8 mouse cellular contexts compared by ENCODE assay signal in genomic region chr2:173419972-173420391, GRCm38 (mm10).
DNase-seq lines count a peak whose midpoint lies in the region; ATAC-seq and TF ChIP-seq lines count a peak whose summit lies in the region.

No protein-coding gene starts in this region.

- DNase-seq in forebrain, postnatal 0 days: peak; percentile 36
- peak; percentile 39 for DNase-seq in neural tube, embryonic 11.5 days (ENCODE audit: low spot score)
- no peak for DNase-seq in neural tube, embryonic 10.5 days (ENCODE audit: extremely low spot score, low spot score)
- peak; percentile 29 to 57 for DNase-seq in left cerebral cortex, postnatal 14 days (ENCODE audit: low spot score in 2 of 2)
- DNase-seq in telencephalon, adult 2 months (ENCODE audit: low read depth, low spot score): peak; percentile 44
- no peak for DNase-seq in B cell, adult 2 months

- intact Hi-C loops in left cerebral cortex, postnatal 14 days (cut with DNase I): no loop called here

- no peak overlapping the region for H3K4me2 ChIP-seq in forebrain, postnatal 0 days (ENCODE audit: low read depth)
- no peak overlapping the region for H3K4me2 ChIP-seq in forebrain, embryonic 12.5 days
- no peak overlapping the region for H3K4me2 ChIP-seq in neural tube, embryonic 11.5 days (ENCODE audit: low read depth)

- no peak overlapping the region for H3K27ac ChIP-seq in forebrain, postnatal 0 days (ENCODE audit: low read depth, low read length)
- no peak overlapping the region for H3K27ac ChIP-seq in forebrain, embryonic 12.5 days
- no peak overlapping the region for H3K27ac ChIP-seq in neural tube, embryonic 11.5 days (ENCODE audit: low read depth, low read length)

- peak; percentile 84 for ATAC-seq in forebrain, postnatal 0 days
- no peak for ATAC-seq in forebrain, embryonic 12.5 days (ENCODE audit: low FRiP score)
- peak; percentile 53; the same call in 1 of the 2 replicates for ATAC-seq in neural tube, embryonic 11.5 days (ENCODE audit: insufficient read depth, low FRiP score, low TSS enrichment)
- ATAC-seq in erythroblast, adult 5-6 weeks (replicated peaks; ENCODE audit: low FRiP score, poor library complexity, severe bottlenecking): no peak

- H3K4me3 ChIP-seq in forebrain, postnatal 0 days (ENCODE audit: low read depth, low read length): no peak overlapping the region
- H3K4me3 ChIP-seq in forebrain, embryonic 12.5 days (replicated peaks): no peak overlapping the region
- no peak overlapping the region for H3K4me3 ChIP-seq in neural tube, embryonic 11.5 days (ENCODE audit: low read depth, low read length)

- TF ChIP-seq CTCF in forebrain, postnatal 0 days (IDR thresholded peaks at IDR 0.05; ENCODE audit: low read depth): no peak

- H3K9ac ChIP-seq in forebrain, postnatal 0 days: no peak overlapping the region
- no peak overlapping the region for H3K9ac ChIP-seq in forebrain, embryonic 12.5 days
- H3K9ac ChIP-seq in neural tube, embryonic 11.5 days (ENCODE audit: low read length): no peak overlapping the region

- no peaks in the 10 kb centered on the region for H3K9me3 ChIP-seq in forebrain, postnatal 0 days (ENCODE audit: low read length)
- no peaks in the 10 kb centered on the region for H3K9me3 ChIP-seq in forebrain, embryonic 12.5 days
- no peaks in the 10 kb centered on the region for H3K9me3 ChIP-seq in neural tube, embryonic 11.5 days (ENCODE audit: control insufficient read depth, low read length)

- H3K4me1 ChIP-seq in forebrain, postnatal 0 days (ENCODE audit: insufficient read depth): no peaks in the 10 kb centered on the region
- H3K4me1 ChIP-seq in forebrain, embryonic 12.5 days: no peaks in the 10 kb centered on the region
- H3K4me1 ChIP-seq in neural tube, embryonic 11.5 days (ENCODE audit: control insufficient read depth, insufficient read depth, low read length): no peaks in the 10 kb centered on the region

- 45% methylated on average over 10 of the region's 10 CpGs for WGBS in forebrain, postnatal 0 days
- WGBS in forebrain, embryonic 12.5 days: 75% methylated on average over 10 of the region's 10 CpGs
- 53% methylated on average over 10 of the region's 10 CpGs for WGBS in neural tube, embryonic 11.5 days

- H3K27me3 ChIP-seq in forebrain, postnatal 0 days (ENCODE audit: insufficient read depth, low read length): no peaks in the 10 kb centered on the region
- no peaks in the 10 kb centered on the region for H3K27me3 ChIP-seq in forebrain, embryonic 12.5 days
- no peaks in the 10 kb centered on the region for H3K27me3 ChIP-seq in neural tube, embryonic 11.5 days (ENCODE audit: control insufficient read depth, insufficient read depth, low read length)

- H3K36me3 ChIP-seq in forebrain, postnatal 0 days (ENCODE audit: insufficient read depth): no peaks in the 10 kb centered on the region
- no peaks in the 10 kb centered on the region for H3K36me3 ChIP-seq in forebrain, embryonic 12.5 days (replicated peaks)
- H3K36me3 ChIP-seq in neural tube, embryonic 11.5 days (ENCODE audit: control insufficient read depth, insufficient read depth, low read length): no peaks in the 10 kb centered on the region

Comparison
In these comparisons a context has a peak if more than half of its experiments do, and no peak if none do; other contexts are left out.
1. ATAC-seq: peak in forebrain, postnatal 0 days (single experiment) and neural tube, embryonic 11.5 days (single experiment); none in forebrain, embryonic 12.5 days (single experiment) and erythroblast, adult 5-6 weeks (single experiment).
2. DNase-seq: peak in forebrain, postnatal 0 days (single experiment), neural tube, embryonic 11.5 days (single experiment), left cerebral cortex, postnatal 14 days (2 of 2) and telencephalon, adult 2 months (single experiment); none in neural tube, embryonic 10.5 days (single experiment) and B cell, adult 2 months (0 of 2).